Mouse (Mus musculus) spleen, adult 18-20 months (tissue): ENCODE measurements around the gene Tubg1.

Experiments used
- DNase-seq, 2 experiments: peaks; one replicate each; pipeline ENCODE4 v3.0.0; 2022; ENCODE audit warnings: mixed read lengths in 2 of 2

Tubg1 gene

DNA sequence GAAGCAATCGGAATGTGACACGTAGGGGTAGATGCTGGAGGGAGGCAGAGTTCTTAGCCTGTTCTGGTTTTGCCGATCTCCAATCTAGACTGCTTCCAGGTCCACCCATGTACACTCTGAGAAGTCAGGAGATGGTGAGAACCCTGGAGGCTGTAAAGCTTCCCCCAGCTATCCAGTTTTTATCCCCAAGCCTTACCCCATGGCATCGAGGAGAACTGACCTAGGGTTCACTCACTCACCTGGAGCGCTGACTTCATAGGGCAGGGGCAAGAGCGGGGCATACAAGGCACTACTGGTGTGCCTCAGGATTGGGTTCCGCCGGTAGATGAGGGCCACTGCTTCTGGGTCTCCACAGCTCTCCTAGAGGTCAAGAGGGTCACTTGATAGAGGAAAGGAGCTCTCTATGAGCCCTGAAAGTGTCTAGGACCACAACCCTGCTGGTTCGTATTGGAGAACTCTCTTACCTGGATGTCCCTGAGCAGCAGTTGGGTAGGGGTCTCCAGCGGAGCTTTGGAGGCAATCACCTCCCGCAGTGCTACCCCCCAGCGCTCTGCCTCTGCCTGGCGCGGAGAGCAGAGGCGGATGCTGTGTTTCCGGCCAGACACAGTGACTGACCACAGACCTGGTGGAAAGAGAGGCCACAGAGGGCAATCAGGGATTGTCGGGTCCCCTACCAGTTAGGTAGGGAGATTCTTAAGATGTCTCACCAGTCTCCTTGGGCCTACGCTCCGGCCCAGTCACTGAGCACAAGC lies 47.6 kb downstream of the Tubg1 start:
- DNase-seq = no peak

- DNase-seq = no peak
Measured at GRCm38 (mm10) chr11:101167963-101168300, 48.2 kb downstream of the Tubg1 start.

GRCm38 (mm10) chr11:101168301-101168980 lies 48.7 kb downstream of the Tubg1 start:
- no peak for DNase-seq

DNA sequence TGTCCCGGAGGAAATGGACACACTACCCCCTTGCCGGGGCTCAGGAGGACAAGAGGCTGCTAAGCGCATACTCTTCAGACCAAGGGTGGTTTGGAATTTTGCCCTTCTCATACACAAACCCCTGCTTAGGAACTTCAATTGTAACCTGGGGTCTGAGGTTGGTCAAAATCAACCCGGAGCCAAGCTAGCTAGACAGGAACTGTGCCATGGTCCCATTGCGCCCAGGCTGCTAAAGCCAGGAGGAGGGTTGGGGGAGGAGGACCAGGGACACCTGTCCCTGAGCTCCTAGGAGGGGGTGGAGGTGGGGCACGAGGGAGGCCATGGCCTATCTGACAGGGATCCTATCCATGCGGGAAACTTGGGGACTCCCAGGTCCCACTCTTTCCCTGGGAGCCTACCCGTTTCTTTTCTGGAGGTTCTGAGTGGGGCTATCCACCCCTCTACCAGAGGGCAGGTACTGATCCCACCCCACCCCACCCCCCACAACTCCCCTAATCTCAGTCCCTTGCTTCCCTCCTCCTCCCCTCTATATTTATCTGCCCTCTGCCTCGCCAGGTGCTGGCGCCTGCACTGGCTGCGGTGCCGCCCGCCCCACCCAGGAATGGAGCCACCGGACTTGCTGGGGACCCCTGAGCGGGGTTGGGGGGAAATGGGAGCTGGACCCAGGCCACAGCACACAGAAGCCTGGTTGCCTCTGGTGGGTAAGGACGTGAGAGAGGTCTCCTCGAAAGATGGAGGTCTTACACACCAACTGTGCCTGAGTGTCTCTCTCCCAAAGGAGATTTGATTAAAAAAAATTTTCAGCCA lies 49.8 kb downstream of the Tubg1 start:
- DNase-seq = no peak

- peak in 1 of 2 experiments; percentile 40 for DNase-seq
Measured at GRCm38 (mm10) chr11:101170354-101170810, 50.6 kb downstream of the Tubg1 start, which contains the start of gene Cntnap1. Cntnap1 (plus strand) TSS chr11:101170523.

DNA sequence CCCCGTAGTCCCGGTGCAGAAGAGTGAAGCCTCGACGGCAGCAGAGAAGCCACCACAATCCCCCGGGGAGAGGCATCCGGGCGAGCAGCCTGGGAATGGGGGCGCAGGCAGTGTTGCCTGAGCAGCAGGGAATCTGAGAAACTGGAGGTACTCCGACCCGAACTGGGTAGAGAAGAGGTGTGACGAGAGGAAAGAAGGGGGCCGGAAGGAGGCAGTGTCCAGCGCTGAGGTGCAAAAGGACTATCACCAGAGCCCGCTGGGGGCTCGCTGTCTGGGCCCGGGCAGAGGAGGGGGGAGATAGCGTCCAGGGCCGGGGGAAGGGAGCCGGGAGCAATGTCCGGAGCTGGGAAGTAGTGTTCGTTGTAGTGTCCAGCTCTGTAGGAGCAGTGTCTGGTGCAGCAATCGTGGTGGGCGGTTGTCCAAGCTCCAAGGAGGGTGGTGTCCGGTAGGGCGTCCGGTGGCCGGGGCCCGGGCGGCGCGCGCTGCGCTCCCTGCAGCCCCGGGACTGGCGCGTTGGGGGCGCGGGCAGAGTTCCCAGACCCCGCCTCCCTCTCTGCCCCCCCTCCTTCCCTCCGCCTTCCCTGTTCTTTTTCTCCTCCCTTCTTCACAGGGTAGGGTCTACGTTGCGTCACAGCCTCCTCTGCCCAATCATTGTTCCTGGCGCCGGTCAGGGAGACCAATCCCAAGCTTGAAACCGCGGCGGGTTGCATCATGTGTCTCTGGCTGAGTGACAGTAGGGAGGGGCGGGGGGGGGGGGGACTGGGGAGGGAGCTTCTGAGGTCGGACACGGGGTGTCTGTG lies 51.3 kb downstream of the Tubg1 start, which contains the start of gene Plekhh3:
Gene Plekhh3, minus strand, starts transcription at position 541 of the 800 bp plus-strand sequence.
- peak; percentile 73 to 84 for DNase-seq

- peak in 1 of 2 experiments; percentile 46 for DNase-seq
Measured at GRCm38 (mm10) chr11:101171721-101172433, 52.1 kb downstream of the Tubg1 start.

GRCm38 (mm10) chr11:101172434-101172815 lies 52.7 kb downstream of the Tubg1 start:
- no peak for DNase-seq

- DNase-seq = no peak
Measured at GRCm38 (mm10) chr11:101173112-101173511, 53.4 kb downstream of the Tubg1 start.

DNA sequence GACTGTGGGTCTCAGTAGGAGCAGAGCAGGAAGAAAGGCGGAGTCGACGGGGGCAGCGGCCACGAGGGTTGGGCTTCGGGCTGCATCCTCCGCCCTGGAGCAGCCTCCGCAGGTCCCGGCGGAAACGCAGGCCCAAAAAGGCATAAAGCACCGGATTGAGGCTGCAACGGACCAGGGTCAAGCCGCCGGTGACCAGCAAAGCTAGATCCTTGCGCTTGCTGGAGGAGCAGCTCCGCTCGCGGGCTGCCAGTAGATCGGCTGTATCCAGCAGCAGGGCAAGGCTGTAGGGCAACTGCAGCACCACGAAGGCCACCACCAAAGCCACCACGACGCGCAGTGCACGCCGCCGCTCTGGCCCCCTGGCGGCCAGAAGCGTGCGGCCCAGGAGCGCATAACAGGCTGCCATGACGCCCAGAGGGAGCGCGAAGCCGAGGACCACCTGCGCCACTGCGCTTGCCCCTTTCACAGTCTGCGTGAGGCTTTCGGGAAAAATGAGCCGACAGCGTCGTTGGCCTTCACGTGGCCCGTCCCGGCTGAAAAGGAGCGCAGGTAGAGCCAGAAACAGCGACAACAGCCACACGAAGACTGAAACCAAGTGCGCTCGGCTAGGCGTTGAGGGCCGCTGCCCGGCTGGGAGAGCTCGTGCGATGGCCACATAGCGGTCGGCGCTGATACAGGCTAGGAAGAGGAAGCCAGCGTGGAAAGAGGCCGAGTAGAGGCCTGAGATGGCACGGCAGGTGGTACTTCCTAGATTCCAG lies 54.1 kb downstream of the Tubg1 start:
- peak; percentile 63 to 77 for DNase-seq

GRCm38 (mm10) chr11:101174389-101174745 lies 54.6 kb downstream of the Tubg1 start:
- no peak for DNase-seq

GRCm38 (mm10) chr11:101174851-101175628 lies 55.3 kb downstream of the Tubg1 start, which contains the start of gene Ccr10:
Ccr10 (minus strand) TSS chr11:101175443.
- DNase-seq = no peak

DNA sequence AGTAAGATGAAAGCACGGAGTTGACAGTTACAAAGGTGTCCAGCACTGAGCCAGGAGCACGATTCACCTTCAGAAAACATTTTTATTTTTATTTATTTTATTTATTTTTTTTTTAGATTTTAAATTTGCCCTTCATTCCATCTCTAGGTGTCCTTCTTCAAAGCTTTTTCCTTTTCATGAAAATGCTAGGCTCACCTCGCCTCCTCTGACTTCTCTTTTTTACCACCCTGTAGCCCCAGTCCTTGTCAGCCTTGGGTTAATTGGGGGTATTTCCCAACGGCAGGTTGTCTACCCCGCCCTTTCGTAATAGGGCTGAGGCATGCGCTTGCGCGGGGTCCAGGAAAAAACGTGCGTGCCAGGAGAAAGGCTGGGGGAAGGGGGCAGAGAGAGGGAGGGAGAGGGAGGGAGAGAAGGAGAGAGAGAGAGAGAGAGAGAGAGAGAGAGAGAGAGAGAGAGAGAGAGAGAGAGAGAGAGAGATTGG lies 55.9 kb downstream of the Tubg1 start:
- no peak for DNase-seq
